Comparison of ENCODE assay signal across 8 mouse cellular contexts in the genomic region with DNA sequence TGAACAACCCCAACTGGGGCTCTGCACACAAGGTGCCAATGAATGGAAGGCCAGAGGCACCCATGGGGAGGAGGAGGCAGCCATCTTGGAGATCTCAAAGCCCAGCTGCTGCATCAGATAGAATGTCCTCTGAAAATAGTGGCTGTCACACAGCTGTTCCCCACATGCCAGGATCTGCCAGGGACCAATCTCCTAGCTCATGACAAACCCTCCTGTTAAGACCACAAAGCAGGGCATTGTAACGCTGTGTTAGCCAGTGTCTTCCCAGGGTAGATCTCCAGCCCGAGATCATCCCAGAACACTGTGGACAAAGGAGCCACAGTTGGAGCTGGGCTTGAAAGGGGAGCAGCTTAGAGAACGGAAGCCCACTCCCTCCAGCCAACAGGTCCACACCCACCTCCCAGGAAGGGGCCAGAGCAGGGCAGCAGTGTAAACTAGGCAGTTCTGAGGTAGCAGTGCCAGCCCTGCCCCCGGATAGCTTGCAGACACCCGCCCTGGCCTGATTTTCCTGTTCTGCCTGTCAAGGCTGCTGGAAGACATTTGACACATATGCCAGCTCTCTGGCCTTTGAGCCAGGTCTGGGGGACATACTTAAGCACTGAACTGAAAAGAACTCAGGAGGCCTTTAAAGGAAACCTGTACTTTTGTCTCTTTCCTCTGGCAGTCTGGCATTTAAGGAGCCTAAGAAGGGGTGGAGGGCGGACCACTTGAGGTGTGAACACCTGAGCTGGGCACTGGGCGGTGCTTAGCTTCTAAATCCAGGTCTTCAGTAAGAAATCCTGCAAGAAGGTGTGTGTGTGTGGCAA. TPM values are rescaled to one million over a fixed set of nuclear protein-coding genes. Genes with fewer than 3 reads are reported as not detected.
DNase-seq lines count a peak whose midpoint lies in the region; ATAC-seq and TF ChIP-seq lines count a peak whose summit lies in the region.

No protein-coding gene starts in this region.

- no peaks in the 10 kb centered on the region for H3K27me3 ChIP-seq in embryonic facial prominence, embryonic 10.5 days (replicated peaks; ENCODE audit: low read depth, poor library complexity, severe bottlenecking)
- H3K27me3 ChIP-seq in kidney, embryonic 15.5 days, result no peaks in the 10 kb centered on the region

- H3K4me2 ChIP-seq in kidney, embryonic 15.5 days, result no peak overlapping the region

- H3K4me3 ChIP-seq in gastrocnemius, adult 2 months, result no peak overlapping the region
- no peak overlapping the region for H3K4me3 ChIP-seq in embryonic facial prominence, embryonic 10.5 days
- no peak overlapping the region for H3K4me3 ChIP-seq in kidney, embryonic 15.5 days (replicated peaks)

- H3K36me3 ChIP-seq in embryonic facial prominence, embryonic 10.5 days (replicated peaks), result no peaks in the 10 kb centered on the region
- no peaks in the 10 kb centered on the region for H3K36me3 ChIP-seq in kidney, embryonic 15.5 days

- intact Hi-C loops in gastrocnemius, adult 2 months (cut with DNase I), result no loop called here
- intact Hi-C loops in gastrocnemius, postnatal 14 days (cut with DNase I; ENCODE audit: low total_unique reads), result no loop called here

- peak; percentile 69 for ATAC-seq in kidney, embryonic 15.5 days (replicated peaks; ENCODE audit: low FRiP score)
- peak; percentile 40 for ATAC-seq in megakaryocyte-erythroid progenitor cell, adult 5-6 weeks (replicated peaks; ENCODE audit: low FRiP score, low TSS enrichment, poor library complexity, severe bottlenecking)
- no peak for ATAC-seq in granulocyte monocyte progenitor cell, adult 5-6 weeks (replicated peaks; ENCODE audit: poor library complexity, severe bottlenecking)
- ATAC-seq in cerebellum, adult (ENCODE audit: insufficient number of reproducible peaks, low FRiP score, low TSS enrichment), result no peak

- no peak for DNase-seq in gastrocnemius, adult 2 months
- DNase-seq in gastrocnemius, postnatal 14 days, result no peak
- DNase-seq in embryonic facial prominence, embryonic 10.5 days (ENCODE audit: low spot score), result peak; percentile 57
- DNase-seq in layer of hippocampus, adult 18-20 months (ENCODE audit: low spot score in 2 of 2), result no peak

- 38% methylated on average over 7 of the region's 7 CpGs for WGBS in embryonic facial prominence, embryonic 10.5 days
- WGBS in kidney, embryonic 15.5 days, result 51% methylated on average over 7 of the region's 7 CpGs

- TF ChIP-seq CTCF in gastrocnemius, adult 2 months (IDR thresholded peaks at IDR 0.05), result no peak

- no peak overlapping the region for H3K9ac ChIP-seq in kidney, embryonic 15.5 days

- H3K9me3 ChIP-seq in embryonic facial prominence, embryonic 10.5 days, result no peaks in the 10 kb centered on the region
- no peaks in the 10 kb centered on the region for H3K9me3 ChIP-seq in kidney, embryonic 15.5 days (replicated peaks)

- H3K27ac ChIP-seq in gastrocnemius, adult 2 months, result peak overlapping the region; percentile 1; the same call in 1 of the 2 replicates
- peak overlapping the region; percentile 31 for H3K27ac ChIP-seq in embryonic facial prominence, embryonic 10.5 days (replicated peaks)
- peak overlapping the region; percentile 72 for H3K27ac ChIP-seq in kidney, embryonic 15.5 days

- peaks cover 13% of the 10 kb centered on the region for H3K4me1 ChIP-seq in embryonic facial prominence, embryonic 10.5 days
- peaks cover 8% of the 10 kb centered on the region; the same call in 1 of the 2 replicates for H3K4me1 ChIP-seq in kidney, embryonic 15.5 days

RNA-seq across cellular contexts. Expression of gene Sypl, which starts 54.8 kb away (rescaled TPM):
- total RNA-seq in gastrocnemius, adult 2 months (2021), result 100 to 1,000 TPM; 174 to 187 TPM
- total RNA-seq in gastrocnemius, postnatal 14 days (2021), result 100 to 1,000 TPM; 124 TPM
- polyA plus RNA-seq in embryonic facial prominence, embryonic 10.5 days (2016; fragmentation: Nextera tagmentation; extraction: Ambion mirVana), result 48.6 and 50.3 TPM in 2 replicates
- 118 and 131 TPM in 2 replicates for polyA plus RNA-seq in kidney, embryonic 15.5 days (2015; fragmentation: Nextera tagmentation; extraction: Ambion mirVana)
- total RNA-seq in megakaryocyte-erythroid progenitor cell, adult 5-6 weeks (2014; fragmentation: Nextera tagmentation), result 34.3 and 36.1 TPM in 2 replicates
- 33.3 and 53.2 TPM in 2 replicates for total RNA-seq in megakaryocyte-erythroid progenitor cell, adult 5-6 weeks (2017)
- 115 and 136 TPM in 2 replicates for total RNA-seq in granulocyte monocyte progenitor cell, adult 5-6 weeks (2014; fragmentation: Nextera tagmentation)
- total RNA-seq in granulocyte monocyte progenitor cell, adult 5-6 weeks (2017), result 78.7 and 79.8 TPM in 2 replicates
- total RNA-seq in layer of hippocampus, adult 18-20 months (2021), result 10 to 100 TPM; 44.9 to 45.8 TPM

Comparison
In these comparisons a context has a peak if more than half of its experiments do, and no peak if none do; other contexts are left out.
1. H3K27ac ChIP-seq: peak in every context shown above with its lines; median percentile 72 in kidney, embryonic 15.5 days; 31 in embryonic facial prominence, embryonic 10.5 days; 1 in gastrocnemius, adult 2 months.
2. ATAC-seq: peak in kidney, embryonic 15.5 days (single experiment) and megakaryocyte-erythroid progenitor cell, adult 5-6 weeks (single experiment); none in granulocyte monocyte progenitor cell, adult 5-6 weeks (single experiment) and cerebellum, adult (single experiment).